Mouse (Mus musculus) embryo, embryonic 10.5 days (tissue): ENCODE results near the gene Ptprg.

Experiments used
- DNase-seq: peaks from one replicate; pipeline ENCODE4 v3.0.0-alpha.2; 2015; ENCODE audit warnings: low spot score

Gene Ptprg

GRCm38 (mm10) chr14:11823701-11824095 lies 270.4 kb downstream of the Ptprg start:
- DNase-seq = no peak

DNA sequence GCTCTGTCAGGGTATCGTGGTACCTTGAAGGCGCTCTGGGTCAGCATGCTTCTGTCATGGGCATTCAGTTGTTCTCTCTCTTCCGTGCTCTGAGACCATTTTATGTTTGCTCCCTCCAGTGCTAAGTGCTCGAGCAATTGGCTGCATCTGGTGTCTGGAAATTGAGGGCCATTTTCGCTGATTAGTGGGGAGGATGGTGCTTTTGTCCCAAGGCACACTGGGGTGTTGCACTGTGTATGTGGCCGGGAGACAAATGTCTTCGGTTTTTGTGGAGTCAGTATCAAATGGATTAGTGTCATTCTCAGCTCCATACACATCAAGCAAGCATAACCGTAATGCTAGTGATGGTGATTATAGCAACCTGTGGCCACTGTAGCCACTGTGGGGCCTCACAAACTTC lies 271.6 kb downstream of the Ptprg start:
- DNase-seq = no peak

DNA sequence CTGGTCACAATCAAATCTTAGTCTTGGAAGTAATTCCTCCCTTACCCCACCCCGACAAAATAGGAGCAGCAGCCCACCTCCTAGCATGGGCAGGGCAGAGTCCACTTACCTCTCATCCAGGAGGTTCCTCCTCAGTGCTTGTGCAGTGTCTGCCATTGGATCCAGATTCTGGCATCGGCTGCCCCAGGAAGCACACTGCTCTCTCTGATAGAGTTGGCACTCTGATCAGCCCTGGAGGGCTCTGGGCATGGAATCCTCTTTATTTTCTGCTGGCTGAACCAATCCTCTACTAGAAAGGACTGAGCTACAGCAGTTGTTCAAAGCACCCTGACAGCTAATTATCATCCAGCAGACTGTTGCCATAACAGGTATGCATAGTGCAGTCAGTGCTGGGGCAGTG lies 272.2 kb downstream of the Ptprg start:
- DNase-seq = no peak

DNA sequence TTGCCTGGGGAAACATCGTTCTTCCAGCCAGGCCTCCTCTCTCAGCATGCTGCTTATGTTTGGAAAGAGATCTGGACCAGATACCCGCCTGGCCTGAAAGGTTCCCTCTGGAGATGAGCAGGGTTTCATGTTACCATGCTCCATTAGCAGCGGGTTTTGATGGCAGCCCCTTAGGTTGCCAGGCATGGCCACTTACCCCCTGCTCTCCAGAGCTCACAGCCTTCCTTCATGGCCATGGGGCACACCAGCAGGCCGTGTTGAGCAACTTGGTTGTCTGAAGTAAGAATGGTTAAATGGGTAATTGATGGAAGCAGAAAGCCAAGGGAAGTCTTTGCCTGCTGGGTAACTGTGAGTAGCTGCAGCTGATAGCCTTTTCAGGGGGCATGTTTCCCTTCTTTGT lies 274.8 kb downstream of the Ptprg start:
- no peak for DNase-seq

DNA sequence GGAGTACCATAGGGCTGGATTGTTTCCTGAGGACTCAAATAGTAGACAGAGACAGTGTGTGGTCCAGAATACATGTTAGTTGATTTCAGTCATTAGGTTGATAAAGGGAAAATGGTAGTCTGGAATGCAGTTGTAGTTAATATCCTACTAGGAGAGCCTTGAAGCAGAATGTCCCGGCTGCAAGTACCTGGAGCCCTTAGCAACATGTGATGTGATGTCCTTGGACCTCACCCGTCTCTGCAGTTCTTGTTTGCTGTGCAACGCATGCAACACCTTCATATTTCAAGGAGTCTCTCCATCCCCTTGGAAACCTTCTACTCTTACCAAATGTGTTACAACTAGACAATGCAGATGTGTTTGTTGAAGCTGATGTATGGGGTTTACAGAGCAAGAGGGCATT lies 280.3 kb downstream of the Ptprg start:
- DNase-seq = no peak

GRCm38 (mm10) chr14:11835706-11836445 lies 282.5 kb downstream of the Ptprg start:
- DNase-seq = no peak

DNA sequence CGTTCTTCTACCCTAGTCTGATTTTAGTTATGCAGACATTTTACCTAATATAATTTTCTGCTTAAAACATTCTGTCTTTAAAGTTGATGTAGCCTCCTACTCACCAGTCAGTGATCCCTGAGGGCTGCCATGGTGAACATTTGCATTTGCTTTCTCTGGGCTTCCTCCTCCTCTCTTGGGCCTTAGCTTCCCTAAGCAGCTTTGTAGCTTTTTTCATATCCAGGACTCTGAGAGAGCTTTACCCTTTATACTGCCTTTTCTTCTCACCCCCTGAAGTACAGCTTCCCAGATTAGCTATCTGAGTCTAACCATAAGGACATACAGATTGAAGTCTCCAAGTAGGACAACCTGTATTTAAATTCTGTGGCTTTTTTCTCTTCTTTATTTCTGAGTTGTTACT lies 284.4 kb downstream of the Ptprg start:
- no peak for DNase-seq

- DNase-seq = no peak
Observed at GRCm38 (mm10) chr14:11841621-11842020, 288.3 kb downstream of the Ptprg start.

- no peak for DNase-seq
Observed at GRCm38 (mm10) chr14:11852896-11853295, 299.6 kb downstream of the Ptprg start.

- no peak for DNase-seq
Observed at GRCm38 (mm10) chr14:11855499-11855898, 302.2 kb downstream of the Ptprg start.

DNA sequence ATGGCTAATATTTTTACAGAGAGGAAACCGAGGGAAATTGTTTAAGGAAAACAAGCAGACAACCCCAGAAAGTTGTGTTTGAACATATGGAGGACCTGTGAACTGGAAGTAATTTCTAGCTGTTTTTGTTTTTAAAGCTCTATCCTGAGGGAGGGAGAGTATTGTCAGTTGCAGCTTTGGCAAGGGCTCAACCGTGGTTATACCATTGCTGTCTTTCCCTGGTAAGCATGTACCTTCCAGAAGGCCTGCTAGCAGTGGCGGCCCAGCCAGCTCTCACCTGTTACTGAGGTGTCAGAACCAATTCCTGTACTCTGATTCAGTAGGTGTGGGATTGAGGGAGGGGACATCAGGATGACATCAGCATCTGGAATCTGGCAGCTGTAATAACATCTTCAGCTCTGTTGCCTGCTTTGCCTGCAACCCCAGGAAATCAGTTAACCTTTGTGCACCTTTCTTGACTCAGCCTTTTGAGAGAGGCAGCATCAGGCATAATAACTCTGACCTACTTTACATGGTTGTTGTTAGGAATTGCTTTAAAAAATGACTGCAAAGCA lies 304.7 kb downstream of the Ptprg start:
- DNase-seq = peak; percentile 56

- no peak for DNase-seq
Observed at GRCm38 (mm10) chr14:11863286-11863685, 310.0 kb downstream of the Ptprg start.

DNA sequence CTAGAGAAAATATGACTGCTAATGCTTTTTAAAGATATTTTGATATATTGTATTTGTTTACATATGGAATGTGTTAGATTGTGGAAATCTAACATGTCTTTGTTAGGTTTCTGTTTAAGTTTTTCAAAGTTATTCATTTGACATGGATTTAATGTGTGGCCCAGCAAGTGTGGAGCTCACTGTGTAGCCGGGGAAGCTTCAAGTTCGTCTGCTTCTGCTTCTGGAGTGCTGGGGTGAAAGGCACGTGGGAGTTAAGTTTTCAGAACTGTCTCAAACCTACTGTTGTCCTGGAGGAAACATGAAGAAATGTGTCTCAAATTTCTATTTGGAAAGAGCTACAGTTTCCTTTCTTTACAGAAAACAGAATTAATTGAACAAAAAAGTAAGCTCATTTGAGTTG lies 311.5 kb downstream of the Ptprg start:
- no peak for DNase-seq

- no peak for DNase-seq
Observed at GRCm38 (mm10) chr14:11865332-11865731, 312.0 kb downstream of the Ptprg start.

- no peak for DNase-seq
Observed at GRCm38 (mm10) chr14:11865872-11866271, 312.5 kb downstream of the Ptprg start.

DNA sequence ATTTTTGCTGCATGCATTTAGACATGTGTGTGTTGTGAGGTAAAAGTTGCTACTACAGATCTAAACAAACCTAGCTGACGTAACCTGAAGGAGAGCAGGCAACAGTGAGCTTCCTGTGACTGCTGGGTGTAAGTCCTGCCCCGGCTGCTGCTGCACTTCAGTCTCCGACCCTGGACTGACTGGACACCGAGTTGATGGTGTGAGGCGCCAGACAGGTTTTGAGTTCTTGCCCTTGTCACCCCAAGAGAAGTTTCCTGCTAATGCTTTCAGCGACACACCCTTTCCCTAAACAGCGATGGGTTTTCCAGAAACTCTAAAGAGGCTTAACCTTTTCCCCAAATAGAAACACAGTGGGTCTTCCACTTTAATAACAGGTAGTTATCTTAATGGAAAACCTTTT lies 313.1 kb downstream of the Ptprg start:
- DNase-seq = no peak

- peak; percentile 38 for DNase-seq
Observed at GRCm38 (mm10) chr14:11868636-11869035, 315.3 kb downstream of the Ptprg start.

- DNase-seq = peak; percentile 58
Observed at GRCm38 (mm10) chr14:11871752-11872344, 318.5 kb downstream of the Ptprg start.

DNA sequence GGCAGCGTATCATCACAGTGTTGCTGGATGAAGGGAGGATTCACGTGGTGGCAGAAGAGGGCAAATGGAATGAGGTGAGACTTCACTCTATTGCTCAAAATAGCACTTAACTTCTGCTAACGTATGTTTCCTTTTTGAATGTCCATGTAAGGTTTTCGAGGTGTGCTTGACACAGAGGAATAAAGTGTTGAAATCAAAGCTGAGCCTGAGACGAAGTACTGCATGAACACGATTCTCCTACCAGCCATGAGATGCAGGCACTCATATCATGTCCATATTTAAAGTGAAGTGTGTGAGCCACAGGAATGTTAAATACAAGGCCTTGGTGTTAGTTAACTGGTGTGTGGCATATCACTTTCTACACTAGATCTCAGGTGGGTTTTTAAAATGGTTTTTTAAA lies 320.9 kb downstream of the Ptprg start:
- no peak for DNase-seq

DNA sequence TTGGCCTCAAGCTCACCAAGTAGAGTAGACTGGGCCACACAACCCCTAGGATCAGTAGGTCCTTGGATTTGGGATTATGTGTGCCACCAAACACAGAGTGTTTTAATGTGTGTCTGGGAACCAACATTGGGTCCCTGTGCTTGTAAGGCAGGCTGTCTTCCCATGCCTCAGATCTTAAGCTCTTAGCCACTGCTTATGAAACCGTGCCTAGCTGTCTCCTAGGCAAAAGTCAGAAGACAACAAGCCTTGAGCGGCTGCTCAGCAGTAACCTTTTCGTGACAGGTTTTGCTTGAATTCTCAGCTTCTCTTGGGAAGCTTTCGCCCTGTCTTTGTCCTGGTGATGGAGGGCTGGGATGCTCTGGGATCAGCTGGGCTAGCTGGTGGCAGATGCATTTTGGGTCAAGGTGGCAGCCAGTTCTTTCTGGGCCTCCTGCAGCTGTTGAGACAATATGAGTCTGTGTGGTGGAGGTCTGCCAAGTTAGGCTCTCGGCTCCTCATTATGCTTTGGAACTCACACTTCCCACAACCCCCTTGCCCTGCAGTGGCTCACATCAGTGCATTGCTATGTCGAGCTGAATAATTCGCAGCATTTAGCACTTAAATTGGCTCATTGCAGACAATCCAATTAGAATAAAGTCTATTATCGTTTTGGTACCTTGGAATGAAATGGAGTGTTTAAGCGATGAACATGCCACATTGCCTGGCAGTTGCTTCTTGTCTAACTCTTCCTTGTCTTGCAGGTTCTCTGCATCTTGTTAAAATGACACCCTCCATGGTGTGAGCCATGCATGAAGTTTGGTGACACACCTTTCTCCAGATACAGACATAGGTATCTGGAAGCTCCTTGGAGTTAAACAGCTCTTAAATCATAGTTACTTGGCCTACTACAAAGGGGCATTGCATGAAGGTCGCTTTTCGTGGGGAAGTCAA lies 321.9 kb downstream of the Ptprg start:
- DNase-seq = no peak

- DNase-seq = no peak
Observed at GRCm38 (mm10) chr14:11881082-11881481, 327.8 kb downstream of the Ptprg start.

DNA sequence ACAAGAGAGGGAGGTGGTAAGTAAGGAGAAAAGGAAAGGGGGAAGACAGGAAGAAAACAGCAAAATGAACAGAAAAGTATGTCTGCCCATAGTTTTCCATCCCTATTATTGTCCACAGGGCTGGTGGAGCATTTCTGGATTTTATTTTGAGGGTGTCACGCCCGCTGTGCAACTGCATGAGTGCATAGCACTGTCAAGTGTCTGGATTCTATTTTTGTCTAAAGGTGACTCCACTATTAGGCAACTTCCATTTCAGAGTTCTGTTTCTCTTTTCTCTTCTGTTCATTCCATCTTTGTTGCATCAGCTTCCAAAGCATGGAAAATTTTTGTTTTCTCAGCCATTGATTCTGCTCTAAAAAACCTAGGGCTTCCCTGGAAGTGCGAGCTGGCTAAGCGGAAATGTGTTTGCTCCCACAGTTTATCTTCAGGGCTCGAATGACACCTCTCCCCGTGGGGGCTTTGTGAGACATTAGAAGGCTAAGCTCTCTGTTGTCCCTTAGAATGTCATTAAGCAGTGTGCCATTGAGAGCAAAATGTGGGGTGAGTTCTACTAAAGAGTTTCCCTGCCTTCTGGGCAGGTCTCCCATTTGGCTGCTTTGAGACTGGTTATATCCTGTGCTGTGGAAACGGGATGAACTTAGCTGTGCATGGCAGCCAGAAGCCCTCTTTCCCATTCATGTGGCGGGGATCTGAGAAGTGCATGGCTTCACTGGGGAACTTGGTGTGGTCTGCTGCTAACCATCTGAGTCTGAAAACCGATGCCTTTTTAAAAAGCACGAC lies 330.0 kb downstream of the Ptprg start:
- DNase-seq = peak; percentile 38
